Mouse (Mus musculus): ENCODE measurements around the gene Lce3a. TPM values are rescaled to one million over a fixed set of nuclear protein-coding genes. Genes with fewer than 3 reads are reported as not detected.
A peak's percentile ranks its signal among the peaks of the same experiment; 100 is the strongest.

The Lce3a gene
- total and polyA plus RNA-seq, 2 experiments, result not detected

DNA sequence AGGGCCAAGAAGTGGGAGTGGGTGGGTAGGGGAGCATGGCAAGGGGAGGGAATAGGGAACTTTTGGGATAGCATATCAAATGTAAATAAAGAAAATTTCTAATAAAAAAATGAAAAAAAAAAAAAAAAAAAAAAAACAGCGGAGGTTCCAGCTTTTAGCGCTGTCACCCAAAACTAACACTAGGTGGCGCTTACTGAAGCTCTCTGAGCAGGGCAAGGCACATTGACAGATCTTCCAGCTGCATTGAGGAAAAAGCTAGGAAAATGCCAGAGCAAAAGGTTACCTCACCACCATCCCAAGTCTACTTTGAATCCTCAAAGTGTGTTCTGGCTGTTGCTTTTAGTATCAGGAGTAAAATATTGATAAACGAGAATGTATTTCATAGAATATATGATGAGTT is 18.5 kb downstream of the Lce3a start:
- DNase-seq (ENCODE audit: extremely low read depth, low read depth, low spot score), result peak; percentile 13
- Histone ChIP-seq H3K27me3 (ENCODE audit: control insufficient read depth, insufficient read depth, low read length) (no peaks in the 10 kb centered on the region), H3K9ac (ENCODE audit: low read depth, low read length) (no peak overlapping the region), H3K4me3 (ENCODE audit: insufficient read depth, low read depth, low read length) (no peak overlapping the region), H3K4me1 (ENCODE audit: control insufficient read depth, insufficient read depth, low read length) (no peaks in the 10 kb centered on the region), H3K36me3 (ENCODE audit: control insufficient read depth, insufficient read depth, low read length) (no peaks in the 10 kb centered on the region), H3K79me2 (ENCODE audit: control insufficient read depth, insufficient read depth, low read length) (no peaks in the 10 kb centered on the region), H3K27ac (replicated peaks; ENCODE audit: insufficient read depth, low read depth, low read length) (no peak overlapping the region)
- no peak for TF ChIP-seq POLR2A (IDR thresholded peaks at IDR 0.05; ENCODE audit: extremely low read depth, insufficient read depth, low read length)
- peak; percentile 54; the same call in 1 of the 2 replicates for TF ChIP-seq CTCF (IDR thresholded peaks at IDR 0.05; ENCODE audit: low read depth, low read length)
- 21% methylated on average over 4 of the region's 4 CpGs for WGBS

DNA sequence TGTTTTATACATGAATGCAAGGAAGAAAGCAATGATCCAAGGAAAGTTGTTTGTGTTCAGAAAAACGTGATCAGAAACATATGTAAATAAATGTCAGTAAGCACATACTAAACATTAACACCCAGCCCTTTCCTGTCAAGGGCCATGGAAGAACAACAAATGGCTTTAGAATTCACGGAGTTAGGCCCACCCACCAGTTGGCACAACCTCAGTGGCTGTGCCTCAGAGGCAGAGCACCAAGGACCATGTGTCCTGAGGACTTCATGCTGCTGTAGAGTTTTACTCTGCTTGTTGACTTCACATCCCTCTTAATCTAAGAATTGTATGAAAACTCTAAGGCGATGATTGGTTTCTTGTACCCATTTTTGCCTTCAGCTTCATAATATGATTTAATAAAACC is 20.8 kb downstream of the Lce3a start:
- 47% methylated on average over 3 of the region's 3 CpGs for WGBS

DNA sequence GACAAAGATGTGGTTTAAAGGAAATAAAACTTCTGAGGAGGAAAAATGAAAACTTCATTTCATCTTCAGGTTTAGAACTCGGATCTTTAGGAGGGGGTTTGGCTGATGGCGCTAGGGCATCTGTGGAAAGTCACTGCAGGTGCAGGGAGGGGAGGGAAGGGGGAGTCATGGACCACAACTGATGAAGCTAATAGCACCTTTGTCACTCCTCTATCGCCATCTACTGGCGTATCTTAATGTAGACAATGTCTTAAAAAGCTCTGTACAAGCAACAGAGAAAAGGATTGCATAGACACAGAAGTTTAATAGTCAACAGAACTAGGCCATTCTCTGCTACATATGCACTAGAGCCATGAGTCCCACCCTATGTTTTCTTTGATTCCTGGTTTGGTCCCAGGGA is 22.4 kb downstream of the Lce3a start:
- DNase-seq (ENCODE audit: extremely low read depth, low read depth, low spot score), result no peak
- Histone ChIP-seq H3K27me3 (ENCODE audit: control insufficient read depth, insufficient read depth, low read length) (peaks cover 4% of the 10 kb centered on the region; the same call in 1 of the 2 replicates), H3K36me3 (ENCODE audit: control insufficient read depth, insufficient read depth, low read length) (no peaks in the 10 kb centered on the region), H3K4me3 (ENCODE audit: insufficient read depth, low read depth, low read length) (no peak overlapping the region), H3K4me1 (ENCODE audit: control insufficient read depth, insufficient read depth, low read length) (no peaks in the 10 kb centered on the region), H3K9ac (ENCODE audit: low read depth, low read length) (no peak overlapping the region), H3K79me2 (ENCODE audit: control insufficient read depth, insufficient read depth, low read length) (no peaks in the 10 kb centered on the region), H3K27ac (replicated peaks; ENCODE audit: insufficient read depth, low read depth, low read length) (no peak overlapping the region)
- 30% methylated on average over 4 of the region's 4 CpGs for WGBS
- TF ChIP-seq POLR2A (IDR thresholded peaks at IDR 0.05; ENCODE audit: extremely low read depth, insufficient read depth, low read length), result no peak
- TF ChIP-seq CTCF (IDR thresholded peaks at IDR 0.05; ENCODE audit: low read depth, low read length), result peak; percentile 10; the same call in 1 of the 2 replicates

More for the DNA sequence above, 20.8 kb downstream of the Lce3a start:
- no peak for DNase-seq (ENCODE audit: extremely low read depth, low read depth, low spot score)
- Histone ChIP-seq H3K79me2 (ENCODE audit: control insufficient read depth, insufficient read depth, low read length) (no peaks in the 10 kb centered on the region), H3K27me3 (ENCODE audit: control insufficient read depth, insufficient read depth, low read length) (no peaks in the 10 kb centered on the region; the same call in 1 of the 2 replicates), H3K27ac (replicated peaks; ENCODE audit: insufficient read depth, low read depth, low read length) (no peak overlapping the region), H3K4me1 (ENCODE audit: control insufficient read depth, insufficient read depth, low read length) (no peaks in the 10 kb centered on the region), H3K36me3 (ENCODE audit: control insufficient read depth, insufficient read depth, low read length) (no peaks in the 10 kb centered on the region), H3K4me3 (ENCODE audit: insufficient read depth, low read depth, low read length) (no peak overlapping the region), H3K9ac (ENCODE audit: low read depth, low read length) (no peak overlapping the region)
- TF ChIP-seq CTCF (IDR thresholded peaks at IDR 0.05; ENCODE audit: low read depth, low read length), result no peak
- TF ChIP-seq POLR2A (IDR thresholded peaks at IDR 0.05; ENCODE audit: extremely low read depth, insufficient read depth, low read length), result no peak

DNA sequence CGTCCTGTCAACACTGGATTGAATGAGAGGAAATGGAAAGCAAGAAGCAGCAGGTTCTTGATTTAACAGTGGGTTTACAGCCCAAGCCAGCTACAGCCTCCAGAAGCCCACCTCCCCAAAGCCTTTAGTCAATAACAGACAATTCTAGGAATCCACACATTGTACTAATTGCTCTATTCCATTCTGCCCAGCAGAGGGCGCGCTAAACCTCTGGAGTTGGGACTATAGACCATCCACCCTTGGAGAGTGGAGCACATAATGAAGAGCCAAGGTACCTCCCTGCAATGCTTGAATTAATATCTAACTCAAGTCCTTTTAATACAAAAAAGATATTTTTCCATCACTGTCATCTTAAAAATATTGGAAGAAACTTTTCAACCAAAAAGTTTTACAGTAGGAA is 23.0 kb downstream of the Lce3a start:
- no peak overlapping the region for H3K27ac ChIP-seq (replicated peaks; ENCODE audit: insufficient read depth, low read depth, low read length)
- no peak overlapping the region for H3K9ac ChIP-seq (ENCODE audit: low read depth, low read length)
- no peaks in the 10 kb centered on the region for H3K4me1 ChIP-seq (ENCODE audit: control insufficient read depth, insufficient read depth, low read length)
- no peak overlapping the region for H3K4me3 ChIP-seq (ENCODE audit: insufficient read depth, low read depth, low read length)
- TF ChIP-seq POLR2A (IDR thresholded peaks at IDR 0.05; ENCODE audit: extremely low read depth, insufficient read depth, low read length) (no peak), CTCF (IDR thresholded peaks at IDR 0.05; ENCODE audit: low read depth, low read length) (peak; percentile 49; the same call in 1 of the 2 replicates)
- no peaks in the 10 kb centered on the region for H3K36me3 ChIP-seq (ENCODE audit: control insufficient read depth, insufficient read depth, low read length)
- DNase-seq (ENCODE audit: extremely low read depth, low read depth, low spot score), result no peak
- WGBS, result 19% methylated on average over 3 of the region's 3 CpGs
- H3K79me2 ChIP-seq (ENCODE audit: control insufficient read depth, insufficient read depth, low read length), result no peaks in the 10 kb centered on the region
- H3K27me3 ChIP-seq (ENCODE audit: control insufficient read depth, insufficient read depth, low read length), result peaks cover 4% of the 10 kb centered on the region; the same call in 1 of the 2 replicates

DNA sequence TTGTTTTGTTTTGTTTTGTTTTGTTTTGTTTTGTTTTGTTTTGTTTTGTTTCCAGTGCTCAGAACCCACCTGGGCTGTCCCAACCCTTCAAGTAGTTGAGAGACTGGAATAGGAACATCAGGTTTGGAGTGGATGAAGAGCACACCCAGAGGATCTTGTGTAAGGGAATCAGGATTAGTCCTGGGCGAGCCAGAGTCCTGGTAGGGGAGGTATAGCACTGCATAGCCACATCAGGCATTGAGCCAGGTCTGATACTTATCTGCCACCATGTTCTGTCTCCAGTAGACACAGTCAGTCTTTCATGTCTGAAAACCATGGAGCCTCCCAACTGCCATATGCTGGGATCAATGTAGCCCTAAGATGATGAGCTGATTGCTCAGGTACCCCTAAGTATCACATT is 31.5 kb downstream of the Lce3a start:
- Histone ChIP-seq H3K27ac (replicated peaks; ENCODE audit: insufficient read depth, low read depth, low read length) (no peak overlapping the region), H3K4me3 (ENCODE audit: insufficient read depth, low read depth, low read length) (no peak overlapping the region), H3K9ac (ENCODE audit: low read depth, low read length) (no peak overlapping the region), H3K4me1 (ENCODE audit: control insufficient read depth, insufficient read depth, low read length) (no peaks in the 10 kb centered on the region), H3K79me2 (ENCODE audit: control insufficient read depth, insufficient read depth, low read length) (no peaks in the 10 kb centered on the region), H3K27me3 (ENCODE audit: control insufficient read depth, insufficient read depth, low read length) (no peaks in the 10 kb centered on the region), H3K36me3 (ENCODE audit: control insufficient read depth, insufficient read depth, low read length) (no peaks in the 10 kb centered on the region)
- TF ChIP-seq POLR2A (IDR thresholded peaks at IDR 0.05; ENCODE audit: extremely low read depth, insufficient read depth, low read length), result no peak
- no peak for TF ChIP-seq CTCF (IDR thresholded peaks at IDR 0.05; ENCODE audit: low read depth, low read length)
- WGBS, result 41% methylated on average over 1 of the region's 1 CpGs
- DNase-seq (ENCODE audit: extremely low read depth, low read depth, low spot score), result no peak

DNA sequence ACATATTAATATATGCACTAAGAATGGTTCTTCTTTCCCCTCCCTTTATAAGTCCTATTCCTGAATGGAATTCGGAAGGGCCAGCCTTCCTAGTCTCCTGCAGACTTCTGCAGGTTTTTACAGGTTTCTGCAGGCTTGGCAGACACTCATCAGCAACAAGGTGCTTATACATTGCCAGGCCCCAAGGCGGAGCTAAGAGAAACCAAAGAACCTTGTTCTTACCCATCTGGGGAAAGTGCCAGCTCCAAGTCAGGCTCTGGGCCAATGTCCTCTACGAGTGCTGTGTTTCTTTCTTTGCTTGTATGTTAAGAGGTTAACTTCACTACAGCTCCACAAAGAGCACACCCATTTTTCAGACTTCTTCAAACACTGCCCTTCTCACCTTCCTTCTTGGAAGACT is 32.0 kb downstream of the Lce3a start:
- H3K27ac ChIP-seq (replicated peaks; ENCODE audit: insufficient read depth, low read depth, low read length), result no peak overlapping the region
- H3K36me3 ChIP-seq (ENCODE audit: control insufficient read depth, insufficient read depth, low read length), result no peaks in the 10 kb centered on the region
- H3K79me2 ChIP-seq (ENCODE audit: control insufficient read depth, insufficient read depth, low read length), result no peaks in the 10 kb centered on the region
- no peak overlapping the region for H3K4me3 ChIP-seq (ENCODE audit: insufficient read depth, low read depth, low read length)
- TF ChIP-seq CTCF (IDR thresholded peaks at IDR 0.05; ENCODE audit: low read depth, low read length) (no peak), POLR2A (IDR thresholded peaks at IDR 0.05; ENCODE audit: extremely low read depth, insufficient read depth, low read length) (no peak)
- no peak for DNase-seq (ENCODE audit: extremely low read depth, low read depth, low spot score)
- H3K4me1 ChIP-seq (ENCODE audit: control insufficient read depth, insufficient read depth, low read length), result no peaks in the 10 kb centered on the region
- no peak overlapping the region for H3K9ac ChIP-seq (ENCODE audit: low read depth, low read length)
- WGBS, result 49% methylated on average over 3 of the region's 3 CpGs
- H3K27me3 ChIP-seq (ENCODE audit: control insufficient read depth, insufficient read depth, low read length), result no peaks in the 10 kb centered on the region

Other genes with a start within 250 kb of the Lce3a start
- gene Lce1c, start 247.0 kb downstream of the Lce3a start, total RNA-seq (2014; rRNA removed), result not detected in 2 replicates
- gene Lce1c, start 247.0 kb downstream of the Lce3a start, polyA plus RNA-seq (2012; rRNA removed), result not detected in 2 replicates
- gene Lce1d, start 239.0 kb downstream of the Lce3a start, total RNA-seq (2014; rRNA removed), result not detected in 2 replicates
- gene Lce1d, start 239.0 kb downstream of the Lce3a start, polyA plus RNA-seq (2012; rRNA removed), result not detected in 2 replicates
- gene Lce1e, start 217.2 kb downstream of the Lce3a start, total RNA-seq (2014; rRNA removed), result not detected in 2 replicates
- not detected in 2 replicates for gene Lce1e, start 217.2 kb downstream of the Lce3a start, polyA plus RNA-seq (2012; rRNA removed)
- gene Lce1f, start 205.9 kb downstream of the Lce3a start, total RNA-seq (2014; rRNA removed), result not detected in 2 replicates
- not detected in 2 replicates for gene Lce1f, start 205.9 kb downstream of the Lce3a start, polyA plus RNA-seq (2012; rRNA removed)
- not detected in 2 replicates for gene Gm38119, start 187.1 kb downstream of the Lce3a start, total RNA-seq (2014; rRNA removed)
- gene Gm38119, start 187.1 kb downstream of the Lce3a start, polyA plus RNA-seq (2012; rRNA removed), result not detected in 2 replicates
- gene Lce1g, start 173.9 kb downstream of the Lce3a start, total RNA-seq (2014; rRNA removed), result not detected in 2 replicates
- gene Lce1g, start 173.9 kb downstream of the Lce3a start, polyA plus RNA-seq (2012; rRNA removed), result not detected in 2 replicates
- not detected in 2 replicates for gene Lce1h, start 161.2 kb downstream of the Lce3a start, total RNA-seq (2014; rRNA removed)
- not detected in 2 replicates for gene Lce1h, start 161.2 kb downstream of the Lce3a start, polyA plus RNA-seq (2012; rRNA removed)
- gene Lce1i, start 147.3 kb downstream of the Lce3a start, total RNA-seq (2014; rRNA removed), result not detected in 2 replicates
- not detected in 2 replicates for gene Lce1i, start 147.3 kb downstream of the Lce3a start, polyA plus RNA-seq (2012; rRNA removed)
- not detected in 2 replicates for gene Lce1j, start 135.7 kb downstream of the Lce3a start, total RNA-seq (2014; rRNA removed)
- not detected in 2 replicates for gene Lce1j, start 135.7 kb downstream of the Lce3a start, polyA plus RNA-seq (2012; rRNA removed)
- not detected in 2 replicates for gene Lce1k, start 118.3 kb downstream of the Lce3a start, total RNA-seq (2014; rRNA removed)
- gene Lce1k, start 118.3 kb downstream of the Lce3a start, polyA plus RNA-seq (2012; rRNA removed), result not detected in 2 replicates
- gene Kprp, start 99.0 kb downstream of the Lce3a start, total RNA-seq (2014; rRNA removed), result not detected in 2 replicates
- gene Kprp, start 99.0 kb downstream of the Lce3a start, polyA plus RNA-seq (2012; rRNA removed), result not detected in 2 replicates
- not detected in 2 replicates for gene Lce1l, start 74.9 kb downstream of the Lce3a start, total RNA-seq (2014; rRNA removed)
- gene Lce1l, start 74.9 kb downstream of the Lce3a start, polyA plus RNA-seq (2012; rRNA removed), result not detected in 2 replicates
- gene 2310050C09Rik, start 56.0 kb downstream of the Lce3a start, total RNA-seq (2014; rRNA removed), result not detected in 2 replicates
- not detected in 2 replicates for gene 2310050C09Rik, start 56.0 kb downstream of the Lce3a start, polyA plus RNA-seq (2012; rRNA removed)
- not detected in 2 replicates for gene Lce3b, start 6.7 kb upstream of the Lce3a start, total RNA-seq (2014; rRNA removed)
- not detected in 2 replicates for gene Lce3b, start 6.7 kb upstream of the Lce3a start, polyA plus RNA-seq (2012; rRNA removed)
- gene Lce3c, start 18.3 kb upstream of the Lce3a start, total RNA-seq (2014; rRNA removed), result not detected in 2 replicates
- not detected in 2 replicates for gene Lce3c, start 18.3 kb upstream of the Lce3a start, polyA plus RNA-seq (2012; rRNA removed)
- gene Lce3d, start 31.2 kb upstream of the Lce3a start, total RNA-seq (2014; rRNA removed), result not detected in 2 replicates
- gene Lce3d, start 31.2 kb upstream of the Lce3a start, polyA plus RNA-seq (2012; rRNA removed), result not detected in 2 replicates
- not detected in 2 replicates for gene Lce3e, start 40.8 kb upstream of the Lce3a start, total RNA-seq (2014; rRNA removed)
- gene Lce3e, start 40.8 kb upstream of the Lce3a start, polyA plus RNA-seq (2012; rRNA removed), result not detected in 2 replicates
- not detected in 2 replicates for gene Lce3f, start 66.0 kb upstream of the Lce3a start, total RNA-seq (2014; rRNA removed)
- gene Lce3f, start 66.0 kb upstream of the Lce3a start, polyA plus RNA-seq (2012; rRNA removed), result not detected in 2 replicates
- gene Crct1, start 89.5 kb upstream of the Lce3a start, total RNA-seq (2014; rRNA removed), result not detected in 2 replicates
- not detected in 2 replicates for gene Crct1, start 89.5 kb upstream of the Lce3a start, polyA plus RNA-seq (2012; rRNA removed)
- not detected in 2 replicates for gene Lce1m, start 92.8 kb upstream of the Lce3a start, total RNA-seq (2014; rRNA removed)
- not detected in 2 replicates for gene Lce1m, start 92.8 kb upstream of the Lce3a start, polyA plus RNA-seq (2012; rRNA removed)
- not detected in 2 replicates for gene Gm4858, start 142.6 kb upstream of the Lce3a start, total RNA-seq (2014; rRNA removed)
- not detected in 2 replicates for gene Gm4858, start 142.6 kb upstream of the Lce3a start, polyA plus RNA-seq (2012; rRNA removed)
- gene Crnn, start 218.6 kb upstream of the Lce3a start, total RNA-seq (2014; rRNA removed), result not detected in 2 replicates
- not detected in 2 replicates for gene Crnn, start 218.6 kb upstream of the Lce3a start, polyA plus RNA-seq (2012; rRNA removed)

Measured in liver, adult 2 months (tissue).